Mouse (Mus musculus) left cerebral cortex, postnatal 36 days (tissue): ENCODE measurements around the gene Camk1d. TPM values are rescaled to one million over a fixed set of nuclear protein-coding genes. Genes with fewer than 3 reads are reported as not detected.

Source experiments
- DNase-seq, 2 experiments: peaks; one replicate each; pipeline ENCODE4 v3.0.0; 2021 to 2022; ENCODE audit warnings: low spot score in 2 of 2, mixed read lengths in 1 of 2
- intact Hi-C: fragments of 180-260 bp; cut with DNase I; formaldehyde crosslinking; loops from one replicate; pipeline ENCODE4 v1.15.1; 2025
- total RNA-seq, 2 experiments: library from RNA; stranded (reverse); gene quantifications; 2 replicates each; pipeline ENCODE4 v1.2.3; 2021

The Camk1d gene
- total RNA-seq = 100 to 1,000 TPM; 121 to 124 TPM

- peak; percentile 88 to 89 for DNase-seq
- intact Hi-C loops = loop anchor here (5.0 to 10.0 kb wide), 5 partner anchors 58 to 800 kb away; partner anchors contain the start of gene Phyh
Observed at GRCm38 (mm10) chr2:5714211-5715053, at the start of gene Camk1d. TSS of gene Camk1d (minus strand) at chr2:5714515.

DNA sequence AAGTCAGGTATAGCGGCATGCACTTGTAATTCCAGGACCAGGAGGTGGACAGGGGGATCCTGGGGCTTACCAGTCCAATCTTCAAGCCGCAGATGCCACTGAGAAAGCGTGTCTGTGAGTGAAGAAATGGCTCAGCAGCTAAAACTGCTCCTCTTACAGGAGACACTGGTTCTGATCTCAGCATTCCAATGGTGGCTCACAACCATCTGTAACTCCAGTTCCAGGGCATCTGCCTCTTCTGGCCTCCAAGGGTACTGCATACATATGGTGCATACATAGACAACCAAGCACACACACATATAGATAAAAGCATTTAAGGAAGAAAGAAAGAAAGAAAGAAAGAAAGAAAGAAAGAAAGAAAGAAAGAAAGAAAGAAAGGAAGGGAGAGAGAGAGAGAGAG, 47.7 kb upstream of the Camk1d start:
- intact Hi-C loops = no loop called here
- no peak for DNase-seq

- DNase-seq = no peak
- intact Hi-C loops = no loop called here
Observed at GRCm38 (mm10) chr2:5760479-5761008, 46.2 kb upstream of the Camk1d start.

DNA sequence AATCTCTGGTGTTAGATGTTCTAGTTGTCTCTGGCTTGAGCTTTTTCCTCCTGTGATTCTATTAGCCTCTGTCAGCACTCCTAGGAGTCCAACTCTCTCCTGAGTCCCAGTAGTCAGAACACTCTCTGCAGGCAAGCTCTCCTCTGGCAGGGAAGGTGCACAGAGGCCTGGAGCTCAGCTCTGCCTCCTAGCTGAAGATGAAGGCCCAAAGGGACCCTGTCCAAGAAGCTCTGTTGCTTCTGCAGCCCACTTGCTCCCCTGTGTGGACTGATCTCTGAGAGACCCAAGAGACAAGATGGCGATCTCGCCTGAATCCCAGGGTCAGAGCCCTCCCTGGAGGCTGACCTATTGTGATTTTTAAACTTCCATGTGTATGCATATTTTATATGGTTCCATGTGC, 44.3 kb upstream of the Camk1d start:
- DNase-seq = no peak

DNA sequence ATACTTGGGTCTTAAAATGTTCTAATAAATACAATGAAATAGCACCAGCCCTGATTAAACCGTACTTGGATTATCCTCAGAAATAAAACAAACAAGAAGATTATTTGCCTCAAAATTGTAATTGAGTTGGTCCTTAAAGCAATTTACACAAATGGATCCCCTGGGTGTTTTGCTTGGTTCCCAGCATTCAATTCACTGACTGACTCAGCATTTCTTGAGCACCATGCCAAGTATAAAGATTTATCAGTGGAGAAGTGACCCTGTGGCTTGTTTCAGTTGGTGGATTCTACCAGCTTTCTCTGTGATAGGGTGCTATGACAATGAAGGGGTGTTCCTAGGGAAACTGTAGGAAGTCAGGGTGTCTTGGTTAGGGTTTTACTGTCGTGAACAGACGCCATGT, 36.6 kb upstream of the Camk1d start:
- DNase-seq = no peak
- intact Hi-C loops = no loop called here

More for the DNA sequence above, 44.3 kb upstream of the Camk1d start:
- intact Hi-C loops = no loop called here

DNA sequence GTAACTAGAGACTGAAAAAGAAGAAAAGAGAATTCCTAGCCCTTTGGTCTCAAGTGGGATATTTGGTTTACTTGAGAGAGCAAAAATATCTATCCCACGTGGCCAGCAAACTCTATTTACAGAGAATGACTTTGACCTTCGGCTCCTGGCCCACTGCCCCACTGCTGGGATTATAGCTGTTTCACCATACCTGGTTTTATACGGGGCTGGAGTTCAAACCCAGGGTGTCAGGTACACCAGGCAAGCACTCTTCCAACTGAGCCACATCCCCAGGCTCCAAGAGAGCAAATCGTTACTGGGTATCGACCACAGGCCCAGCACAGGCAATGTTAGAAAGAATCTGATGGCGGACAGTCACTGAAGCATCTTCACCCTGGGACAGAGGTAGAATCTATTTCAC, 34.9 kb upstream of the Camk1d start:
- DNase-seq = no peak
- intact Hi-C loops = no loop called here

- intact Hi-C loops = no loop called here
Observed at GRCm38 (mm10) chr2:5747545-5748043, 33.3 kb upstream of the Camk1d start.

DNA sequence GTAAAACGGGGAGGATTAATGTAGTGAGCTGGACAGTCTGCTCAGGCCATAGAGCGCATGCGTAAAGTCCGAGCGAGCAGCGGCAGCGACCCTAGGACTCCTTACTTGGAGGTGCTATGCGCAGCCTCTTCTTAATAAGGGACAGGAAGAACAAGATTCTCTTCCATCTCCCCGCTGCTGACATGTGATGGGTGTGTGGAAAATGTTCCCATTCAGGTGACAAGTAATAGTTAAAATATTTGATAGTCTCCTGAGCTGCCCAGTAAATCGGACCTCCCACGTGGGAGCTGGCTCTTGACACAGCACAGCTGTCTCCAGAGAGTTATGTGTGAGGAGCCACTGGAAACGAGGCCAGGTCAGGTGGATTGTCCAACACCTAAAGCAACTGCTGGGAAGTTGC, 32.2 kb upstream of the Camk1d start:
- no peak for DNase-seq
- intact Hi-C loops = no loop called here

More at GRCm38 (mm10) chr2:5747545-5748043, 33.3 kb upstream of the Camk1d start:
- no peak for DNase-seq

- DNase-seq = no peak
- intact Hi-C loops = no loop called here
Observed at GRCm38 (mm10) chr2:5743886-5744285, 29.6 kb upstream of the Camk1d start.

- no peak for DNase-seq
- intact Hi-C loops = no loop called here
Observed at GRCm38 (mm10) chr2:5740913-5741312, 26.6 kb upstream of the Camk1d start.

DNA sequence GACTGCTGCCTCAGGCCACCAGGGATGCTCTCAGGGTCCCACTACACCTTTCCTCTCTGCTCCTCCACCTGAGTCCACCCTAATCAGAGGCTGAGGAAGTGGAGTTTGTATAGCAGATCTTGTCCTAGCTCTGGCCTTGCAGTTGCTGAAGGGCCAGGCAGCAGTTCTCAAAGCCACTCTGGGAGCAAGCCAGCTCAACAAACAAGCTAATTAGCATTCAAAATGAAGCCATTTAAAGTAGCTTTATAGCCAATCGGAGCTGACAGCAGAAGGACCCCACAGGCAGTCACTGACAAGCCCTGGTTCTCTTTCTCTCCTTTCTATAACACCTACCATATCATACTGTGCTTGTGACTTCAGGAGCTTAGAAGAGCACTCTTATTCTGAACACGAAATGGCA, 21.6 kb upstream of the Camk1d start:
- no peak for DNase-seq
- intact Hi-C loops = no loop called here

DNA sequence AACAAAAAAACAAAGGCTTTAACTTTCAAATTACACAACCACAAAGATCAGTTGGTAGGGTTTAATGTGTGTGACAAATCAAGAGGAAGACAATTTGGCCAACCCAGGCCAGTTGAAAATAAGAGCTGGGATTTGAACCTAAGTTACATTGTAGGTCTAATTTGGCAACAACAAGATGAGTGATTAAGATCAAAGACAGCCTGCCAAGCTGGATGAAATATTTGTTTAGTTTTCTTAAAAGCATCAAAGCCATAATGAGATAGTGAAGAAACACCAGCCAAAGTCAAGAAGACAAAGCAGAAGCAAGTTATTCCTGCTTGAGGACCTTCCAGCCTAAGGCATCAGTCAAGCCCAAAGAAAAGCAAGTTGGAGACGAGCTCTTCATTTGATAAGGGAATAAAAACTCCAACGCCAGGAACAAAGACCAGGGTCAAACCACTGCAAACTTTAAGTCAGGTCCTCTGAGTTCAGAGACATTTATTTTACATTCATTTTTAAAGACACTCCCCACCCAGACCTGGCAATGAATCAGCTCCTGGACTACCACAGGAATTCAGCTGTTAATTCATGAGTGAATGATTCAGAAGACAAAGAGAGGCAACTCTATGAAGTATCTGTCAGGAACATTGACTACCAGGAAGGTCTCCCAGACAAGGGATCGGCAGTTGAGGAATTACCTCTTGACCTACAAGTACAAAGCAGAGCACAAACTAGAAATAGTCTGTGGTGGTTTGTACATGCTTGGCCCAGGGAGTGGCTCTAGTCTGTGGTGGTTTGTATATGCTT, 19.2 kb upstream of the Camk1d start:
- DNase-seq = no peak
- intact Hi-C loops = no loop called here

GRCm38 (mm10) chr2:5732047-5732446, 17.7 kb upstream of the Camk1d start:
- DNase-seq = no peak
- intact Hi-C loops = no loop called here

DNA sequence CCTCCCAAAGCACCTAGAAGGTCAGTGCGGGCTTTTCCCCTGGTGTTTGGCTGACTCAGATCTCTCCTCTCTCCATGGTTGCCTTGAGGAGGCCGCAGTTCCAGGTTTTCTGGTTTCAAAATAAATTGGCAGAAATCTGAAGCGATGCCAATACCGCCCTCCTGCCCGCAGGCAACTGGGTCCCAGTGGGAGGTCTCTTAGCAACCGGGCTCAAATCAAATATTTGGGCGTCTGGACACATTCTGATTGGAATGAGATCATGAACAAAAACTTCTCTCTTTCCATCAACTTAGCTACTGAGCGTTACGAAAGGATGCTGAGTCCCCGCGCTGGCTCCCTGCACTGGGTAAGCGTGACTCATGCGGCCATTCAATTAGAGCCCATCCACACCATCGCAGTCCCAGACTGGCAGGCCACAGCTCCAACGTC, 16.1 kb upstream of the Camk1d start:
- intact Hi-C loops = no loop called here

DNA sequence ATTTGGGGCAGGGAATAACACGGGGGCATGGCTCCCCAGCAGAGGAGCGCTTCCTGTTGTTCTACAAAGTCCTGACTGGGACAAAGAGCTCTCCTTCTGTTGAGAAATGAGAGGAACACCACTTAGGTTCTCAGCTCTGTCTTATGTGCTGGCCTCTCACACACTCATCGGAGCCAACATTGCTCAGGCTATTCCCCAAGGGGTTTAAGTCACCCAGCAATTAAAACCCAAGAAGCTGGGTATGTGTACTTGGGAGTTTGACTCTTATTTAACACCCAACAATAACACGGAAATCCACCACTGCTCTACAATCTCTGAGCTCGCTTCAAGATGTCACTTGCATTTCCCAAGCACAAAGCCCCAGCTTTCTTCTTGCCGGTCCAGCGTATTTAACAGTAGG, 15.6 kb upstream of the Camk1d start:
- no peak for DNase-seq
- intact Hi-C loops = no loop called here

More for the DNA sequence above, 16.1 kb upstream of the Camk1d start:
- peak; percentile 20 to 39 for DNase-seq

GRCm38 (mm10) chr2:5725028-5725701, 10.8 kb upstream of the Camk1d start:
- intact Hi-C loops = no loop called here
- no peak for DNase-seq

- intact Hi-C loops = loop anchor here (5.0 to 10.0 kb wide), 5 partner anchors 55 to 803 kb away; partner anchors contain the start of gene Phyh
- DNase-seq = no peak
Observed at GRCm38 (mm10) chr2:5717675-5718074, 3.4 kb upstream of the Camk1d start.

DNA sequence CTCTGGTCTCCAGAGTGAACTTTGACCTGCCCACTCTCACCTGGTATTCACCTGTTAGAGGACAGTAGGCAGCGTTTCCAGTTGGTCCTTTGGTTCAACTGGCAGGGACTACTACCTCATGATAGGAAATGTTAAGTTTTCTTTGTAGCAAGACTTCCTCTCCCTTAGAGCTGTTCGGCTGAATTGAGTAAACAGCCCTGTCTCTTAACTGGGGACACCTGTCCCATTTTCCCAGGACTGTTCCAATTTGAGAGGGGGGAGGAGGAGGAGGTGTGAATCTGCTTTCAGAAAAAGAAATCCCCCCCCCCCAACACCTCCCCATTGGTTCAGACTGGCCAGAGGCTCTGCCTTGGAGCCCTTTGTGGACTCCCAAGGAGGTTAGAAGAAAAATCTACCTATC, 1.2 kb upstream of the Camk1d start:
- peak; percentile 18 to 19 for DNase-seq

GRCm38 (mm10) chr2:5715054-5715410, 717 bp upstream of the Camk1d start:
- intact Hi-C loops = loop anchor here (5.0 to 10.0 kb wide), 5 partner anchors 57 to 800 kb away; partner anchors contain the start of gene Phyh
- no peak for DNase-seq

More for the DNA sequence above, 1.2 kb upstream of the Camk1d start:
- intact Hi-C loops = loop anchor here (5.0 to 10.0 kb wide), 5 partner anchors 57 to 801 kb away; partner anchors contain the start of gene Phyh
